Mouse (Mus musculus) kidney, adult 8-10 months (tissue): ENCODE measurements around the gene Il13.

Experiments
- DNase-seq, 2 experiments: peaks; one replicate each; pipeline ENCODE4 v3.0.0; 2022

Gene Il13

GRCm38 (mm10) chr11:53627859-53628258, 6.6 kb downstream of the Il13 start:
- peak; percentile 35 to 78 for DNase-seq

- DNase-seq, result no peak
Measured at GRCm38 (mm10) chr11:53626802-53627373, 7.6 kb downstream of the Il13 start.

GRCm38 (mm10) chr11:53624124-53624523, 10.4 kb downstream of the Il13 start:
- no peak for DNase-seq

- DNase-seq, result no peak
Measured at GRCm38 (mm10) chr11:53623573-53623972, 10.9 kb downstream of the Il13 start.

GRCm38 (mm10) chr11:53622440-53622806, 12.1 kb downstream of the Il13 start:
- no peak for DNase-seq

DNA sequence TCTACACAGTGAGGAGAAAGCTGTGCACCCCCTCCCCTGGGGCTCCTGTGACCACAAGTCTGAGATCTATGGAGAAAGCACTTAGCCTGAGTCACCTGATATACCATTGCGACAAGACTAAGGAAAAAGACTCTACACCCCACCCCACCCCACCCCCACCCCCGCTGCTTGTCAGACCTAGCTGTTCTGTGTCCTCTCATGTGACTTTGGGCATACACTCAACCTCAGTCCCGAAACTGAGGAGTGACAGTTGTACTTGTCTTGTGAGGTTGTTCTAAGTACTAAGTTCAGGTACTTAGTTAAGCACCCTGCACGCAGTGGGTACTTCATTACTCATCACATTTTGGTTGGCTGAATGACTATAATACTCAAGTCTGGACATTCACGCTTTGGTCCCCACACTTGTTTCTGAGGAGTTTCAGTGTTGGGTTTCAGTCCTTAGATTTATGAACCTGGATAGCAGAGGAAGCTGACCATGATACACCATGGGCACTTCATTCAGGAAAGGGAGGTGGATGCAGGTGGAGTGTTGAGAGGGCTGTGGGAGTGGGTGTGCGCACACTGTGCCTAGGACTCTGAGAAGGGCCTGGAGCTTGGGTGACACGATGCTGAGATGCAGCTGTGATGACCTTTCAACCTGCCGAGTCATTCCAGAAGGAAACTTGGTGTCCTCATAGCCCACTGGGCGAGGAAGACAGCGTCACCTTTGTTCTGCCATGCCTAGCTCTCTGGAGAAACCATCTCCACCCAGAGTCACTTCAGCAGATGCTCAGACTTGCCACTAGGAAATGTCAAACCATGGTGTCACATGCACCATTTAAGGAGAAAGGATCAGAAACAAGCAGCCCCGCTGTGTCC, 12.7 kb downstream of the Il13 start:
- no peak for DNase-seq

DNA sequence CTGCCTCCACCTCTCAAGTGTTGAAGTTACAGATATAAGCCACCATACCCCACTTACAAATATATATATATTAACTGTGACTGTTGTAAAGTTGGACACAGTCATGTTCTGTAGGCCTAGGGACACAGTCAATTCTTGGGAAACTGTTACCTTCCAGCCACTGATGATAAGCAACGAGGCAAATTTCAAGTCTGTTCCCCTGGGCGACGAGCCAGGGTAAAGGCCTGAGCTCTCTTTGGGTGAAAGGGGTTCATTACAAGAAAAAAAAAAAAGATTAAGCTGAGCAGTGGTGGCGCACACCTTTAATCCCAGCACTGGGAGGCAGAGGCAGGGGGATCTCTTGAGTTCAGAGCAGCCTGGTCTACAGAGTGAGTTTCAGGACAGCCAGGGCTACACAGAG, 14.4 kb downstream of the Il13 start:
- DNase-seq, result no peak

DNA sequence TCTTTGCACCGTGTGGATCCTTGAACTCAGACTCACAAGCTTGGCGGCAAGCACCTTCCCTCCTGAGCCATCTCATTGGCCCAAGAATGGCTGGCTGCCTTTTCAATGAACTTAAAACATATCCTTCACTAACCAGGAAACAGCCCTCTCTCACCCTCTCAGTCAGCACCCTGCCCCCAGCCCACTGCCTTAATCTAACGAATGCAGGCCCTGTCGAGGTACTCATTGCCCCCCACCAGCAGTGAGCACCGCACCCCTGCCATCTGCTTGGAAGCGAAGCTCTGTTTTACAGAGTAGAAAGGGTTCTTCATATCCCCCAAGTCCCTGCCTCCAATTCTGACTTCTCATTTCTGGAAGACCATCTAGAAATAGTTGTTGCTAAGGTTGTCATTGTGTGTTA, 15.1 kb downstream of the Il13 start:
- DNase-seq, result no peak

GRCm38 (mm10) chr11:53618619-53619198, 15.8 kb downstream of the Il13 start, which contains the start of gene Il4:
Il4 (minus strand) TSS chr11:53618669.
- no peak for DNase-seq

DNA sequence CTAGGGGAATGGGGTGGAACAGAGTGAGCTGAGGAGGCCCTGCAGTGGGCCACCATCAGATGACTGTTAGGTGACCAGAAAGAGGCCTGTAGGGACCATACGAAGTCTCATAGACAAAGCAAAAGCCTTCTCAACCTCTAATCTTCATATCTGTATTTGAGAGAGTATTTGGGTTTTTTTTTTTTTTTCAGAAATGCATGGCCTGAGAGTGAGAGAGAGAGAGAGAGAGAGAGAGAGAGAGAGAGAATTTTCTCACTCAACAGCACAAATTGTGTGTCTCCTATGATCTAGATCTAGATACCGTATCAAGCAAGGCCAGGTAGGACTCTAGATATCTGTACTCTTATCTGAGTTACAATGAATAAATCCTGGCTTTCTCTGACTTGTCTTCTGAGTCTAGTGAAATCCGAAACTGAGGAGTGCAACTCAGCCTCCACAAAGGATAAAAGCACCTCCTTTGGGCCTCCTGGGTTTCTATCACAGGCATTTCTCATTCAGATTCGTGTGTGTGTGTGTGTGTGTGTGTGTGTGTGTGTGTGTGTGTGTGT, 16.9 kb downstream of the Il13 start:
- no peak for DNase-seq

- DNase-seq, result no peak
Measured at GRCm38 (mm10) chr11:53616748-53617558, 17.5 kb downstream of the Il13 start.

GRCm38 (mm10) chr11:53615575-53615974, 18.9 kb downstream of the Il13 start:
- DNase-seq, result no peak

GRCm38 (mm10) chr11:53615172-53615571, 19.3 kb downstream of the Il13 start:
- no peak for DNase-seq

DNA sequence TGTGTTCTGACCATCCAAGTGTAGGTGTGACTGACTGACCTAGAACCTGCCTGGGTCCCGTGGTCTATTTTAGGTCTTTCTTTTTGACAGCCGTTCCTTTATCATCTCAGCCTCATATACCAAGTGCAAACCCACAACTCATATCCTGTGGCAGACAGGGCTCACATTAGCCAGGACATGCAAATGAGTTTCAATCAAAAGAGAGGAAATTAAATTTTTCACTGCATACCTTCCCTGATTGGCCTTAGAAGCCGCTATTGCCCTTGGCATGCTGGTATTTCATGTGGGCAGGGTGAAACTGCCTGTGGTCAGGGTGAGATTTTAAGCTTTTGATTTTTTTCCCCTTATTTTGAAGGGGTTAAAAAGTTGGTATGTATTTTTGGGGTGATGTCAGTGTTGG, 24.8 kb downstream of the Il13 start:
- no peak for DNase-seq

DNA sequence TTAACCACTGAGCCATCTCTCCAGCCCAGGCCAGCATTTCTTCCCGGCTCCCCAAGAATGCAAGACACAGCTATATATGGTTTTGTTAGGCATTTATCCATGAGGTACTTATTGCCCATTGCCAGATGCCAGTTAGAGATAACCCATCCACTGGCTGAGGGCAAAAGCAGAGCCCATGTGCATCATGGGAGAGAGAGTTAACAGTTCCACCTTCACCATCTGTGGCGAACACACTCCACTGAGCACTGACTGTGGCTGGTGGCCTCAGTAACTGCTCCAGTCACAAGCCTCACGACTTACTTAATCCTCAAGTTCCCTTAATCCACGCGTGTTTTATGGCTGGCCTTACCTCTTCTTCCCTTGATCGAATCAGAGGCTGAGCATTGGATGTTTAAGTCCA, 25.3 kb downstream of the Il13 start:
- no peak for DNase-seq

DNA sequence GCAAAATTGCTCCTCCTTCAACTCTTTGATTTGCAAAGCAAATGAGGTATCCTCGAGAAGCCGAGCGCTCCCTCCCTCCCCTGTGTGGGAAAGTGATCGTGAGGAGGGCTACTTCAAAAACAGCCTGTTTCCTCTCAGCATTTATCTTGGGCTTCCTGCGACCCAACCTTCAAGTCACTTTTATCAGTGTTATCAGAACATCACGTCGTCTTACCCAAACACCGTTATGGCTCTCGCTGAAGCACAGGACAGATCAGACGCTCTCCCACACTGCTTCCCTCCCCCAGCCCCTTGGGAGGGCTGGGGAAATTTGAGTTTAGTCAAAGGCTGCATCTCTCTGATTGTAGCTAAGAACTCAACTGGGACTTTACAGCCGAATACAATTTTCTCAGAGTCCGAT, 28.9 kb downstream of the Il13 start:
- DNase-seq, result no peak

DNA sequence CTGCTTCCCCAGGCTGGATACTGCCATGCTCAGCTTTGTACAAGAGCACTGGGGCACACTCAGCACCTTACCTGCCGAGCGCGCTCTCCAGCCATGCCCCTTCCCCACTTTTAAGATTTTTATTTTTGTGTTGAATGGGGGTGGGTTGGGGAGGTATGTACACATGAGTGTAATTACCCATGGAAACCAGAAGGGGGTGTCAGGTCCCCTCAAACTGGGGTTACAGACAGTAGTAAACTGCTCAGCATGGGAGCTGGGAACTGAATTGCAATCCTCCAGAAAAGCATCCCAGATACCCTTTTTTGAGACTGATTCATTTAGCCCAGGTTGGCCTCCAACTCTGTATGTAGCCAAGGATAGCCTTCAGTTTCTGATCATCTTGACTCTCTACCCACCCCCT, 29.5 kb downstream of the Il13 start:
- DNase-seq, result no peak

DNA sequence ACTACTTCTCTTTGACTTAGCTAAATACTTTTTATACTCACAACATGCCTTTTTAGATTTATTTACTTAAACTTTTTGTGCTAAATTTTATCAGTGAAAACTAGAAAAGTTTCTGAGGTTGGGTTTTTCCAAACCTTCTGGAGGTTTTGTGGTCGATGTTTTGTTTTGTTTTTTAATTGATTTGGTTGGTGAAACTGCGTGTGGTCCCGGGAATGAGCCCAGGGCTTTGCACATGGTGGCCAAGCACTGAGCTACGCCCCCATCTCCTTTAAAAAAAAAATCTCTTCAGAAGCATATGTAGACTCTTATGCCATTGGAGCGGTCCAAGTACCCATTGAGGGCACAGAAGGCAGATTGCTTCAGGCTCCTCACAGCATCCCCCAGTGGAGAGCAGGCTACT, 43.4 kb downstream of the Il13 start:
- no peak for DNase-seq

GRCm38 (mm10) chr11:53590368-53590768, 44.1 kb downstream of the Il13 start:
- no peak for DNase-seq

GRCm38 (mm10) chr11:53588279-53588678, 46.2 kb downstream of the Il13 start:
- DNase-seq, result no peak

- DNase-seq, result no peak
Measured at GRCm38 (mm10) chr11:53585510-53585909, 49.0 kb downstream of the Il13 start.

DNA sequence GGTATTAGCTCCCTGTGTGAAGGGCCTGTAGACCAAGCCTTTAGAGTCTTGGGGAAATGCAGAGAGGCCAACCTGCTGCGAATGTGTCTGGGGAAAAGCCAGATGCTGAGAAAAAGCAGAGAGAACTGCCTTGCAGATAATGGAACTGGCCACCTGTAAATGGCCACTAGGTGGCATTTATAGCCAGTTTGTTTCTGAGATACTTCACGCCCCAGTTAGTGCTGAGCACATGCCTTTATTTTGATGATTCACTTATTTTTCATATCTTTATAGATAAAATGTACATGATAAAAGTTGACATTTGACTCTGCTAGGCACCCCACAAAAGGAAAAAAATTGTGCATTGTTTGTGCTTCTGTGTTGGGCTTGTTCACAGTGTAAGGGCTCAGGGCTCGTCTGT, 49.7 kb downstream of the Il13 start:
- no peak for DNase-seq

- DNase-seq, result no peak
Measured at GRCm38 (mm10) chr11:53583151-53583550, 51.4 kb downstream of the Il13 start.
